Mouse (Mus musculus): ENCODE results near the gene Tsr3.

GRCm38 (mm10) chr17:25222951-25223601 is 16.9 kb upstream of the Tsr3 start:
- no peak for TF ChIP-seq POLR2A (IDR thresholded peaks at IDR 0.05; ENCODE audit: insufficient read depth, low read length)
- TF ChIP-seq CTCF (IDR thresholded peaks at IDR 0.05; ENCODE audit: low read depth, low read length): no peak
- TF ChIP-seq EP300 (IDR thresholded peaks at IDR 0.05; ENCODE audit: insufficient read depth, low read depth, low read length): no peak
